Mouse (Mus musculus): Measurements from ENCODE around the gene Olfr297.

The Olfr297 gene

DNA sequence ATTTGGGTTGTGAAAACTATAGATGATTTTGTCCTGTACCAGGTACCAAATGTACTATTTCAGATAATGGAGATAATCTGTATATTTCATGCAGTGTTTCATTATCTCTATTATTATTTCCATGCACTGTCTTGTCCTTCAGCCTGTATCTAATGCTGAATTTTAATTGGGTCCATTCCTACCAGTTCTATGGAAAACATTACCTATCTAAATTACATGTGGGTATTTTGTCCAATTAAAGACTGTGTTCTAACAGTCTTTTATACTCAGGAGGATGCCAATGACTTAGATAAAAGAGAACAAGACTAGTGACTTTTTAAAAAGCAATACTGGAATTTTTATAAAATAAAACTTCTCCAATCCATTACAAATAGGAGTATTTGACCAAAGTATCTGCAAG is at the start of gene Olfr297:
TSS of gene Olfr297 (plus strand) at position 301 of the 400 bp plus-strand sequence.
- DNase-seq (ENCODE audit: low read depth, low spot score), result no peak

DNA sequence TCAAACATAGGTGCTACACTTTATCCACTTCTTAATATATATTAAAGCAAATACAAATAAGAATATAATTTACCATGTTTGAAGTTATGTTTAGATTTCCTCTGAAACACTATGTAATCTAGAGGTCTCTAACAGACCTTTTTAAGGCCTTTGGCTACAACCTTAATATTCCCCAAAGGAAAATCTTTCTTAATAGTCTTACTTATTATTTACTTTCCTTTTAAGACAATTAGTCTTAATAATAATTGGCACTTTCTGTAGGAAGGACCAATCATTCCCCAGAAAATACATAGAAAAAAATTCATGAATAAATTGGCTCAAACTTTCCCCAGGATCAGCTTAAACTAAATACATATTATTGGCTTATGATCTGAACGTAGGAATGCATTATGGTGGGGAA is 27.4 kb upstream of the Olfr297 start, which contains the start of gene Olfr298:
TSS of gene Olfr298 (minus strand) at position 101 of the 400 bp plus-strand sequence.
- no peak for DNase-seq (ENCODE audit: low read depth, low spot score)

Data from A20 (cell line).